Mouse (Mus musculus) heart, postnatal 0 days (tissue): Measurements from ENCODE around the gene Hist1h2ae.

Experiments used
- CTCF ChIP-seq: IDR thresholded peaks from 2 replicates; pipeline ENCODE4 v1.5.1; 2016; ENCODE audit warnings: antibody characterized with exemption, control low read depth, low read depth
- EP300 ChIP-seq: IDR thresholded peaks from 2 replicates; pipeline ENCODE4 v1.6.1; 2016; ENCODE audit warnings: antibody characterized with exemption, low read depth

DNA sequence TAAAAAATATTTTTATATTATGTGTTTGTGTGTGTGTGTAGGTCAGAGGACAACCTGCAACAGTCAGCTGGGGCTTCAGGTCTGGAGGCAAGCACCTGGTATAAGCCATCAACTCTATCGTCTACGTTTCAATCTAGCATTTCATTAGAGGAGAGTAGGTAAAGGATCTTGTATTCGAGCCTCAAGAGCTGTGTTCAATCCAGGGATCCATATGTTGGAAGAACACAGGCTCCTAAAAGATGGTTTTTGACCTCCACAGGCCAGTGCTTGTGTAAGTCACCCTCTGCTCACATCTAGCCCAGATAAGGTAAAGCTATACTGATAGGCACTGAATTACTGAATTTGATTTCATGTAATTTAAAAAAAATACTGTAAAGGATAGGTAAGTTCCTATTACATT, 14.1 kb downstream of the Hist1h2ae start:
- TF ChIP-seq CTCF (no peak), EP300 (no peak)
